Mouse (Mus musculus): ENCODE data around the gene Tmem51. TPM values are rescaled to one million over a fixed set of nuclear protein-coding genes. Genes with fewer than 3 reads are reported as not detected.

Gene Tmem51
- total RNA-seq (2021): 10 to 100 TPM; 23.2 to 26.9 TPM

GRCm38 (mm10) chr4:142084131-142084899, at the start of gene Tmem51:
Gene Tmem51, minus strand, starts transcription at chr4:142084304.
- DNase-seq: peak; percentile 72 to 81
- intact Hi-C loops (cut with DNase I): loop anchor here (5.0 kb wide), 1 partner anchor 77 kb away; no protein-coding TSS in a partner anchor

GRCm38 (mm10) chr4:142130162-142130561, 46.1 kb upstream of the Tmem51 start:
- DNase-seq: no peak
- intact Hi-C loops (cut with DNase I): no loop called here

- intact Hi-C loops (cut with DNase I): no loop called here
- no peak for DNase-seq
These were observed 43.2 kb upstream of the Tmem51 start for GRCm38 (mm10) chr4:142127275-142127788.

- DNase-seq: peak; percentile 77 to 82
- intact Hi-C loops (cut with DNase I): no loop called here
These were observed 42.7 kb upstream of the Tmem51 start for GRCm38 (mm10) chr4:142126641-142127274.

GRCm38 (mm10) chr4:142121164-142121563, 37.1 kb upstream of the Tmem51 start:
- intact Hi-C loops (cut with DNase I): no loop called here
- peak; percentile 32 to 51 for DNase-seq

GRCm38 (mm10) chr4:142118522-142118921, 34.4 kb upstream of the Tmem51 start:
- intact Hi-C loops (cut with DNase I): no loop called here
- no peak for DNase-seq

- DNase-seq: no peak
- intact Hi-C loops (cut with DNase I): no loop called here
These were observed 33.9 kb upstream of the Tmem51 start for GRCm38 (mm10) chr4:142117993-142118392.

GRCm38 (mm10) chr4:142113306-142113705, 29.2 kb upstream of the Tmem51 start:
- DNase-seq: peak; percentile 54 to 57
- intact Hi-C loops (cut with DNase I): loop anchor here (1.0 kb wide), 1 partner anchor 30 kb away; no protein-coding TSS in a partner anchor

- intact Hi-C loops (cut with DNase I): no loop called here
- DNase-seq: peak in 1 of 2 experiments; percentile 23
These were observed 19.1 kb upstream of the Tmem51 start for GRCm38 (mm10) chr4:142103081-142103671.

- intact Hi-C loops (cut with DNase I): loop anchor here (1.0 kb wide), 1 partner anchor 93 kb away; no protein-coding TSS in a partner anchor
- peak; percentile 89 to 91 for DNase-seq
These were observed 14.2 kb upstream of the Tmem51 start for GRCm38 (mm10) chr4:142098303-142098702.

GRCm38 (mm10) chr4:142097871-142098270, 13.8 kb upstream of the Tmem51 start:
- intact Hi-C loops (cut with DNase I): loop anchor here (1.0 to 2.0 kb wide), 2 partner anchors 15 to 93 kb away; no protein-coding TSS in a partner anchor
- peak; percentile 56 to 62 for DNase-seq

GRCm38 (mm10) chr4:142095513-142096241, 11.6 kb upstream of the Tmem51 start:
- intact Hi-C loops (cut with DNase I): loop anchor here (2.0 kb wide), 1 partner anchor 13 kb away; no protein-coding TSS in a partner anchor
- DNase-seq: peak; percentile 78 to 83

GRCm38 (mm10) chr4:142094386-142094785, 10.3 kb upstream of the Tmem51 start:
- no peak for DNase-seq
- intact Hi-C loops (cut with DNase I): no loop called here

GRCm38 (mm10) chr4:142091100-142091499, 7.0 kb upstream of the Tmem51 start:
- intact Hi-C loops (cut with DNase I): no loop called here

GRCm38 (mm10) chr4:142089966-142090365, 5.9 kb upstream of the Tmem51 start:
- DNase-seq: no peak
- intact Hi-C loops (cut with DNase I): no loop called here

More at GRCm38 (mm10) chr4:142091100-142091499, 7.0 kb upstream of the Tmem51 start:
- no peak for DNase-seq

GRCm38 (mm10) chr4:142088836-142089235, 4.7 kb upstream of the Tmem51 start:
- intact Hi-C loops (cut with DNase I): no loop called here

GRCm38 (mm10) chr4:142088409-142088808, 4.3 kb upstream of the Tmem51 start:
- intact Hi-C loops (cut with DNase I): no loop called here
- DNase-seq: no peak

More at GRCm38 (mm10) chr4:142088836-142089235, 4.7 kb upstream of the Tmem51 start:
- DNase-seq: no peak

GRCm38 (mm10) chr4:142084936-142085563, 946 bp upstream of the Tmem51 start:
- no peak for DNase-seq
- intact Hi-C loops (cut with DNase I): loop anchor here (5.0 kb wide), 1 partner anchor 78 kb away; no protein-coding TSS in a partner anchor

GRCm38 (mm10) chr4:142083762-142084130, 358 bp downstream of the Tmem51 start:
- intact Hi-C loops (cut with DNase I): loop anchor here (2.0 to 5.0 kb wide), 2 partner anchors 13 to 76 kb away; no protein-coding TSS in a partner anchor
- peak; percentile 86 for DNase-seq

GRCm38 (mm10) chr4:142083193-142083592, 911 bp downstream of the Tmem51 start:
- intact Hi-C loops (cut with DNase I): loop anchor here (2.0 to 5.0 kb wide), 2 partner anchors 14 to 76 kb away; no protein-coding TSS in a partner anchor
- no peak for DNase-seq
